Mouse (Mus musculus) heart, embryonic 16.5 days (tissue): ENCODE results near the gene Spef2. TPM values are rescaled to one million over a fixed set of nuclear protein-coding genes. Genes with fewer than 3 reads are reported as not detected.

Experiments
- ATAC-seq: fragments of 200-750 bp; cut with Nextera tagmentation; replicated peaks from 2 replicates; pipeline ENCODE4 v1.8.0; 2017; ENCODE audit warnings: moderate number of reproducible peaks; ENCODE audit not compliant: insufficient read depth, low FRiP score; ENCODE audit errors: extremely low read depth
- H3K27ac ChIP-seq: fragments of 300-500 bp; sonication (generic); 2 replicates; pipeline ENCODE4 v1.5.1; 2014; ENCODE audit warnings: mild to moderate bottlenecking, low read length, control low read depth, moderate library complexity
- H3K27me3 ChIP-seq: fragments of 300-500 bp; sonication (generic); 2 replicates; pipeline ENCODE4 v1.6.1; 2014; ENCODE audit warnings: low read length, mixed read lengths; ENCODE audit not compliant: control insufficient read depth, insufficient read depth
- H3K36me3 ChIP-seq: fragments of 300-500 bp; sonication (generic); 2 replicates; pipeline ENCODE4 v1.6.1; 2014; ENCODE audit not compliant: control insufficient read depth, insufficient read depth
- H3K4me1 ChIP-seq: fragments of 300-500 bp; sonication (generic); 2 replicates; pipeline ENCODE4 v1.6.1; 2014; ENCODE audit warnings: low read length, mixed read lengths; ENCODE audit not compliant: control insufficient read depth, insufficient read depth
- H3K4me2 ChIP-seq: fragments of 300-500 bp; sonication (generic); 2 replicates; pipeline ENCODE4 v1.6.1; 2014; ENCODE audit warnings: low read depth, mild to moderate bottlenecking, control low read depth, low read length
- H3K4me3 ChIP-seq: fragments of 300-500 bp; sonication (generic); 2 replicates; pipeline ENCODE4 v1.5.1; 2014; ENCODE audit warnings: mild to moderate bottlenecking, control low read depth, low read length
- H3K9ac ChIP-seq: fragments of 300-500 bp; sonication (generic); 2 replicates; pipeline ENCODE4 v1.6.1; 2014; ENCODE audit warnings: low read length, control low read depth
- H3K9me3 ChIP-seq: fragments of 300-500 bp; sonication (generic); replicated peaks from 2 replicates; pipeline ENCODE4 v1.6.1; 2016; ENCODE audit warnings: low read length; ENCODE audit not compliant: control insufficient read depth
- WGBS: fragments of 180-500 bp; shearing (Covaris S2); extraction: QIAGEN DNeasy Blood & Tissue Kit; methylation state at CpG from one replicate; pipeline ENCODE4 v1.1.7; 2014; 5-methylcytosine and 5-hydroxymethylcytosine counted together
- polyA plus RNA-seq: library from polyadenylated mRNA; unstranded; fragments of >200 nt; fragmentation: Nextera tagmentation; extraction: Ambion mirVana; gene quantifications from 2 replicates; pipeline ENCODE4 v1.2.1, GENCODE M21; 2015

Spef2 gene
- polyA plus RNA-seq, 1 experiment from 2014 or later = 0.63 TPM

- 75% methylated on average over 3 of the region's 3 CpGs for WGBS
- H3K4me2 ChIP-seq = no peak overlapping the region
- no peak overlapping the region for H3K9ac ChIP-seq
Measured at GRCm38 (mm10) chr15:9742172-9742571, 6.5 kb downstream of the Spef2 start.

GRCm38 (mm10) chr15:9714574-9715458 is 33.9 kb downstream of the Spef2 start:
- WGBS = 47% methylated on average over 7 of the region's 7 CpGs
- Histone ChIP-seq H3K27ac (no peak overlapping the region), H3K4me1 (no peaks in the 10 kb centered on the region), H3K4me3 (no peak overlapping the region), H3K9ac (no peak overlapping the region), H3K4me2 (no peak overlapping the region), H3K36me3 (no peaks in the 10 kb centered on the region), H3K27me3 (no peaks in the 10 kb centered on the region), H3K9me3 (no peaks in the 10 kb centered on the region)
- ATAC-seq = no peak

More at GRCm38 (mm10) chr15:9742172-9742571, 6.5 kb downstream of the Spef2 start:
- Histone ChIP-seq H3K36me3 (no peaks in the 10 kb centered on the region), H3K9me3 (no peaks in the 10 kb centered on the region), H3K4me3 (no peak overlapping the region), H3K27me3 (no peaks in the 10 kb centered on the region), H3K4me1 (no peaks in the 10 kb centered on the region), H3K27ac (no peak overlapping the region)
- no peak for ATAC-seq

- 63% methylated on average over 3 of the region's 3 CpGs for WGBS
- H3K27me3 ChIP-seq = no peaks in the 10 kb centered on the region
- no peaks in the 10 kb centered on the region for H3K9me3 ChIP-seq
- H3K36me3 ChIP-seq = no peaks in the 10 kb centered on the region
- no peak overlapping the region for H3K27ac ChIP-seq
- H3K4me2 ChIP-seq = no peak overlapping the region
- ATAC-seq = no peak
- no peaks in the 10 kb centered on the region for H3K4me1 ChIP-seq
- H3K9ac ChIP-seq = no peak overlapping the region
- H3K4me3 ChIP-seq = no peak overlapping the region
Measured at GRCm38 (mm10) chr15:9713707-9714106, 35.0 kb downstream of the Spef2 start.

DNA sequence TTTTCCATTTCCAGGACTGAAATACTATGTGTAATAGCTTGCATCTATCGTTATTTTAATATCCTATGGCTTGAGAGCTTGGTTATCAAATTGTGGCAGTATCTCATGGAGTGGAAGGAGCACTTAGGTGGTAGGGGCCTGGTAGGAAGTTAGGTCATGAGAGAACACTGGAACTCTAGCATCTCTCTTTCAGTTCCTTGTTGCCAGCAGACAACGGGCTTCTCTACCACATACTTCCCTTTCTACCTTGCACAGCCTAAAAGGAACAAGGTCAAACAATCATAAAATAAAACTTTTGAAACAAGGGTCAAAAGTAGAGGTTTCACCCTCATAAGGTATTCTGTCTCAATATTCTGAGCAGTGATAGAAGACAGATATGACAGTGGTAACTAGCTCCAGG is 38.3 kb downstream of the Spef2 start:
- Histone ChIP-seq H3K9me3 (no peaks in the 10 kb centered on the region), H3K9ac (no peak overlapping the region), H3K36me3 (no peaks in the 10 kb centered on the region), H3K4me1 (no peaks in the 10 kb centered on the region), H3K4me2 (no peak overlapping the region), H3K27ac (no peak overlapping the region), H3K4me3 (no peak overlapping the region), H3K27me3 (no peaks in the 10 kb centered on the region)
- no peak for ATAC-seq
- 76% methylated on average over 2 of the region's 2 CpGs for WGBS

DNA sequence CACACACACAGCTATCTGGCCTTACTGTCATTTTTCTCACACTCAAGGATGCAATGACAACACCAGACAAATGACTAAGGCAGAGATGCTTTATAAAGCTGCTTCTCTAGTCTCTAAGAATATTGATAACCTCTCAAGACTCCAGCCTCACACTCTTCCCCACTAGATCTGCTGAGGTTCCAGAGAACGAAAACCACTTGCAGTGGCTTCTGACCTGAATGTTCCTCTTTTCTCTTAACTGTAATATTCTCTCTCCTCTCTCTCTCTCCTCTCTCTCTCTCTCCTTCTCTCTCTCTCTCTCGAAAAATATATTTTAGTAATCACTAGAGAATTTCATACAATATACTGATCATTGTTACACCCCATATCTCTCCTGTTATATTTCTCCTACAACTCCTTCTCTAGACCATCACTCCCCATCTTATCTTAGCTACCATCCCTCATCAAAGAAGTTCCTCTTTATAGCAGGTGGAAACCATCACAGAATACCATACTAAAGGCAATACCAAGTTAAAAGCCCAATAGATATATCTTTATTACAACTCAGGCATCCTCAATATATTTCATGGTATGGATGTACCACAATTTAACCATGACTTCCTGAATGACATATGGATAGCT is 42.7 kb downstream of the Spef2 start:
- no peak overlapping the region for H3K4me2 ChIP-seq
- H3K9me3 ChIP-seq = no peaks in the 10 kb centered on the region
- no peak overlapping the region for H3K4me3 ChIP-seq
- no peak overlapping the region for H3K27ac ChIP-seq
- 63% methylated on average over 2 of the region's 2 CpGs for WGBS
- no peak overlapping the region for H3K9ac ChIP-seq
- H3K27me3 ChIP-seq = no peaks in the 10 kb centered on the region
- no peak for ATAC-seq
- H3K4me1 ChIP-seq = no peaks in the 10 kb centered on the region
- no peaks in the 10 kb centered on the region for H3K36me3 ChIP-seq

- no peak overlapping the region for H3K4me2 ChIP-seq
- no peak overlapping the region for H3K27ac ChIP-seq
- H3K9me3 ChIP-seq = no peaks in the 10 kb centered on the region
- H3K36me3 ChIP-seq = no peaks in the 10 kb centered on the region
- H3K4me3 ChIP-seq = no peak overlapping the region
- no peak overlapping the region for H3K9ac ChIP-seq
- no peak for ATAC-seq
- H3K27me3 ChIP-seq = no peaks in the 10 kb centered on the region
- H3K4me1 ChIP-seq = no peaks in the 10 kb centered on the region
Measured at GRCm38 (mm10) chr15:9701845-9702244, 46.8 kb downstream of the Spef2 start.

GRCm38 (mm10) chr15:9691721-9692120 is 56.9 kb downstream of the Spef2 start:
- Histone ChIP-seq H3K4me2 (no peak overlapping the region), H3K9ac (no peak overlapping the region), H3K27ac (no peak overlapping the region), H3K27me3 (no peaks in the 10 kb centered on the region), H3K4me3 (no peak overlapping the region), H3K36me3 (no peaks in the 10 kb centered on the region), H3K9me3 (no peaks in the 10 kb centered on the region), H3K4me1 (no peaks in the 10 kb centered on the region)
- no peak for ATAC-seq

DNA sequence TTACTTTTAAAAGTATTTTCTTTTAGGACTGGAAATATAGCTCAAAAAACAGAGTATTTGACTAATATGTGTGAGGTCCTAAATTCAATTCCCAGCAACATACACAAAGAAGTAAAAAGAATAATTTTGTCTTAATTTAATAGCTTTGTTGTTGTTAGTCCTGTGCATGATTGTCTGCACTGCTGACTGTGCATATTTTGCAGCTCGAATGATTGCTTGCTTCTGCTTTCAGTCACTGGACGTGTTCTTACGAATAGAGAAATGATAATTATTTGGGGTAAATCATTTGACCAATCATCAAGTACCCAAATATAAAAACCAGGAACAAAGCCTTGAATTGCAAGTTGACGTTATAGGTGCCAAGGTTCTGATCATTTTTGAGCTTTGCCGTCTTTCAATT is 57.8 kb downstream of the Spef2 start:
- no peak overlapping the region for H3K9ac ChIP-seq
- H3K4me1 ChIP-seq = no peaks in the 10 kb centered on the region
- no peak overlapping the region for H3K27ac ChIP-seq
- H3K36me3 ChIP-seq = no peaks in the 10 kb centered on the region
- no peaks in the 10 kb centered on the region for H3K9me3 ChIP-seq
- ATAC-seq = no peak
- WGBS = 82% methylated on average over 5 of the region's 5 CpGs
- no peak overlapping the region for H3K4me2 ChIP-seq
- H3K27me3 ChIP-seq = no peaks in the 10 kb centered on the region
- no peak overlapping the region for H3K4me3 ChIP-seq

DNA sequence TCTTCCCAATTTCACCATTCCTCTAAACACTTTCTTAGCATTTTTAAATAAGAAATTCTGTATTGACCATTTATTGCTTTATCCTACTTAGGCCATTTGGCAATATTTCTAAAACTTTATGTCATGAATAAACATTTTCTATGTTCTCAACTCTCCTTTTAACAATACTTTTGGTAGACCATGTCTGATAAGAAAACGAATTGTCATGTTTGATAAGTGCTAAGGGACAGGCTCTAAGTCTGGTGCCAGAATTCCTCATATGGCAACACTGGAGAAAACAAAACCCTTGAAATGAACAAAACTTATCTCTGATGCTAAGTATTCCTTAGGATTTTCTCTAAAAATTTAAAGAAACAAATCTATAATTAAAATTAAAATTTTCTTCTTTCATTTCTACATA is 58.2 kb downstream of the Spef2 start:
- ATAC-seq = no peak
- H3K27me3 ChIP-seq = no peaks in the 10 kb centered on the region
- no peak overlapping the region for H3K4me3 ChIP-seq
- H3K4me2 ChIP-seq = no peak overlapping the region
- WGBS = 43% methylated on average over 1 of the region's 1 CpGs
- H3K9me3 ChIP-seq = no peaks in the 10 kb centered on the region
- H3K4me1 ChIP-seq = no peaks in the 10 kb centered on the region
- H3K9ac ChIP-seq = no peak overlapping the region
- no peak overlapping the region for H3K27ac ChIP-seq
- H3K36me3 ChIP-seq = no peaks in the 10 kb centered on the region
